Mouse (Mus musculus): Measurements from ENCODE around the gene H2al1j. TPM values are rescaled to one million over a fixed set of nuclear protein-coding genes. Genes with fewer than 3 reads are reported as not detected.

H2al1j gene
- total and polyA plus RNA-seq, 3 experiments: not detected

- DNase-seq (ENCODE audit: extremely low read depth): no peak
- Histone ChIP-seq H3K27ac (ENCODE audit: insufficient read depth, low read depth) (no peak overlapping the region), H3K4me2 (ENCODE audit: insufficient read depth, low read depth, poor library complexity, severe bottlenecking) (no peak overlapping the region), H3K4me1 (ENCODE audit: control insufficient read depth in 1 of 2, insufficient read depth in 2 of 2) (no peaks in the 10 kb centered on the region), H3K36me3 (replicated peaks in 1 of 2; ENCODE audit: control insufficient read depth in 1 of 2, insufficient read depth in 1 of 2, low read length in 1 of 2) (no peaks in the 10 kb centered on the region), H3K9me3 (replicated peaks; ENCODE audit: low read length) (no peaks in the 10 kb centered on the region), H3K27me3 (replicated peaks) (no peaks in the 10 kb centered on the region), H3K9ac (ENCODE audit: insufficient read depth, low read depth) (no peak overlapping the region), H3K4me3 (replicated peaks in 1 of 3; ENCODE audit: low read depth in 2 of 3, low read length in 2 of 3, poor library complexity in 1 of 3) (no peak overlapping the region), H3K79me2 (replicated peaks; ENCODE audit: control insufficient read depth, extremely low read depth, insufficient read depth, poor library complexity, severe bottlenecking) (no peaks in the 10 kb centered on the region)
- in situ Hi-C loops (cut with MboI; ENCODE audit: low pct_ligation_motif_present, low pct_unique_long_range_greater_than_20kb, low sequenced_read_pairs): no loop called here
- dilution Hi-C loops (cut with MboI; ENCODE audit: extremely low pct_ligation_motif_present, extremely low pct_unique_long_range_greater_than_20kb, low sequenced_read_pairs): no loop called here
- TF ChIP-seq ZC3H11A (IDR thresholded peaks at IDR 0.05; ENCODE audit: low read depth, low read length): no peak
- no peak for TF ChIP-seq MYC (IDR thresholded peaks at IDR 0.05; ENCODE audit: low read depth, low read length)
- no peak for TF ChIP-seq IRF4 (IDR thresholded peaks at IDR 0.05; ENCODE audit: low read depth, low read length)
- no peak for TF ChIP-seq ELF1 (IDR thresholded peaks at IDR 0.05; ENCODE audit: low read depth, low read length)
- TF ChIP-seq CHD1 (IDR thresholded peaks at IDR 0.05; ENCODE audit: low read depth, low read length): no peak
- TF ChIP-seq RAD21 (IDR thresholded peaks at IDR 0.05; ENCODE audit: low read depth, low read length): no peak
- no peak for TF ChIP-seq MAX (IDR thresholded peaks at IDR 0.05; ENCODE audit: low read length)
- TF ChIP-seq MAZ (IDR thresholded peaks at IDR 0.05; ENCODE audit: low read depth, low read length): no peak
- no peak for TF ChIP-seq CHD2 (IDR thresholded peaks at IDR 0.05; ENCODE audit: low read length)
- TF ChIP-seq ZKSCAN1 (IDR thresholded peaks at IDR 0.05; ENCODE audit: borderline replicate concordance, low read depth, low read length): no peak
- no peak for TF ChIP-seq E2F4 (IDR thresholded peaks at IDR 0.05; ENCODE audit: insufficient replicate concordance, low read depth, low read length)
- TF ChIP-seq EP300 (IDR thresholded peaks at IDR 0.05; ENCODE audit: low read length): no peak
- no peak for TF ChIP-seq MXI1 (IDR thresholded peaks at IDR 0.05; ENCODE audit: low read depth, low read length)
- no peak for TF ChIP-seq PAX5 (IDR thresholded peaks at IDR 0.05; ENCODE audit: low read length)
- no peak for TF ChIP-seq SIN3A (IDR thresholded peaks at IDR 0.05; ENCODE audit: low read length)
- no peak for TF ChIP-seq NELFE (IDR thresholded peaks at IDR 0.05; ENCODE audit: low read depth, low read length)
- TF ChIP-seq MEF2A (IDR thresholded peaks at IDR 0.05; ENCODE audit: borderline replicate concordance, low read depth, low read length): no peak
Measured at GRCm38 (mm10) chrX:11360823-11361222, 33.2 kb downstream of the H2al1j start.

DNA sequence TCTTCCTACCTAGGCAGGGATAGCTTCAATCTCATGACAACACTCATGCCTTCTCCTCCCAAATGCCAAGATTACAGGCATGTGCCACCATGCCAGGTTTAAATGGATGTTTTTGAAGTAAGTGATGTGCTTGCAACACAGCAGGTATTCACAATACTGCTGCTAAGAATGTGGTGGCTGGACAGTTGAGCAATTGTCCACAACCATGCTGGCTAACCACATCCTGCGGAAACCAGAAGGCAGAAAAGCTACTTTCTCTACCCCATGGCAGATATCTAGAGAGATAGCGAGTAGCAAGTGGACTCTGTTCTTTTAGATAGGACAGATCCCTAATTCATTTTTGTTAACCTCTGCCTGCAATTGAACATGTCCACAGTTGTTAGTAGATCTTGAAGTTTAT is 33.6 kb downstream of the H2al1j start:
- dilution Hi-C loops (cut with MboI; ENCODE audit: extremely low pct_ligation_motif_present, extremely low pct_unique_long_range_greater_than_20kb, low sequenced_read_pairs) (no loop called here), in situ Hi-C loops (cut with MboI; ENCODE audit: low pct_ligation_motif_present, low pct_unique_long_range_greater_than_20kb, low sequenced_read_pairs) (no loop called here)
- H3K79me2 ChIP-seq (replicated peaks; ENCODE audit: control insufficient read depth, extremely low read depth, insufficient read depth, poor library complexity, severe bottlenecking): no peaks in the 10 kb centered on the region
- TF ChIP-seq NRF1 (IDR thresholded peaks at IDR 0.05; ENCODE audit: low read depth, low read length): no peak
- no peak for TF ChIP-seq TCF12 (IDR thresholded peaks at IDR 0.05; ENCODE audit: low read depth, low read length)
- no peak for TF ChIP-seq TBP (conservative IDR thresholded peaks at IDR 0.05; ENCODE audit: low read depth, low read length)
- no peak for TF ChIP-seq CHD2 (IDR thresholded peaks at IDR 0.05; ENCODE audit: low read length)
- TF ChIP-seq MAZ (IDR thresholded peaks at IDR 0.05; ENCODE audit: low read depth, low read length): no peak
- TF ChIP-seq MXI1 (IDR thresholded peaks at IDR 0.05; ENCODE audit: low read depth, low read length): no peak
- no peak for TF ChIP-seq MEF2A (IDR thresholded peaks at IDR 0.05; ENCODE audit: borderline replicate concordance, low read depth, low read length)
- TF ChIP-seq MAFK (IDR thresholded peaks at IDR 0.05; ENCODE audit: insufficient replicate concordance, low read length): no peak
- TF ChIP-seq ZNF384 (IDR thresholded peaks at IDR 0.05; ENCODE audit: low read depth, low read length): no peak
- TF ChIP-seq JUND (conservative IDR thresholded peaks at IDR 0.05; ENCODE audit: low read depth, low read length): no peak
- TF ChIP-seq BHLHE40 (IDR thresholded peaks at IDR 0.05; ENCODE audit: low read depth, low read length): no peak
- no peak for TF ChIP-seq MYC (IDR thresholded peaks at IDR 0.05; ENCODE audit: low read depth, low read length)
- TF ChIP-seq IRF4 (IDR thresholded peaks at IDR 0.05; ENCODE audit: low read depth, low read length): no peak
- H3K4me3 ChIP-seq (replicated peaks in 1 of 3; ENCODE audit: low read depth in 2 of 3, low read length in 2 of 3, poor library complexity in 1 of 3): no peak overlapping the region
- no peaks in the 10 kb centered on the region for H3K27me3 ChIP-seq (replicated peaks)
- no peak overlapping the region for H3K9ac ChIP-seq (ENCODE audit: insufficient read depth, low read depth)
- H3K36me3 ChIP-seq (replicated peaks in 1 of 2; ENCODE audit: control insufficient read depth in 1 of 2, insufficient read depth in 1 of 2, low read length in 1 of 2): no peaks in the 10 kb centered on the region
- no peak for DNase-seq (ENCODE audit: extremely low read depth)
- H3K4me2 ChIP-seq (ENCODE audit: insufficient read depth, low read depth, poor library complexity, severe bottlenecking): no peak overlapping the region
- no peak overlapping the region for H3K27ac ChIP-seq (ENCODE audit: insufficient read depth, low read depth)
- H3K9me3 ChIP-seq (replicated peaks; ENCODE audit: low read length): no peaks in the 10 kb centered on the region
- H3K4me1 ChIP-seq (ENCODE audit: control insufficient read depth in 1 of 2, insufficient read depth in 2 of 2): no peaks in the 10 kb centered on the region
